Mouse (Mus musculus) cerebellum, adult 2 months (tissue): ENCODE results near the gene Nfatc4. TPM values are rescaled to one million over a fixed set of nuclear protein-coding genes. Genes with fewer than 3 reads are reported as not detected.

Source experiments
- DNase-seq, 2 experiments: peaks; one replicate each; pipeline ENCODE4 v3.0.0; 2021
- H3K27ac ChIP-seq: fragments of 200-500 bp; 2 replicates; pipeline ENCODE4 v1.5.1; 2012; ENCODE audit warnings: low read length, control low read depth, inconsistent platforms; ENCODE audit not compliant: insufficient read depth
- H3K27me3 ChIP-seq: fragments of 200-500 bp; 2 replicates; pipeline ENCODE4 v1.6.1; 2012; ENCODE audit warnings: inconsistent platforms, mild to moderate bottlenecking, low read length, moderate library complexity; ENCODE audit not compliant: control insufficient read depth, insufficient read depth
- H3K4me1 ChIP-seq: fragments of 200-500 bp; 2 replicates; pipeline ENCODE4 v1.6.1; 2011; ENCODE audit warnings: low read length; ENCODE audit not compliant: control insufficient read depth, insufficient read depth
- H3K4me3 ChIP-seq: fragments of 200-500 bp; replicated peaks from 2 replicates; pipeline ENCODE3; 2011; ENCODE audit warnings: mild to moderate bottlenecking, low read depth, low read length, control low read depth; ENCODE audit not compliant: insufficient read depth
- CTCF ChIP-seq: fragments of 200-500 bp; IDR thresholded peaks from 2 replicates; pipeline ENCODE4 v1.5.1; 2011; ENCODE audit warnings: low read depth, mild to moderate bottlenecking, control low read depth, low read length, moderate library complexity, borderline replicate concordance; ENCODE audit not compliant: insufficient read depth
- POLR2A ChIP-seq: fragments of 200-500 bp; IDR thresholded peaks from 2 replicates; pipeline ENCODE4 v1.6.1; 2011; ENCODE audit warnings: low read length, control low read depth, borderline replicate concordance; ENCODE audit not compliant: insufficient read depth
- WGBS: fragments of 180-500 bp; shearing (Covaris S2); methylation state at CpG from one replicate; pipeline ENCODE4 v1.1.7; 2018; 5-methylcytosine and 5-hydroxymethylcytosine counted together
- polyA plus RNA-seq: library from polyadenylated mRNA; depleted of rRNA; stranded (reverse); fragments of >200 nt; gene quantifications from 2 replicates; pipeline ENCODE4 v1.2.3, GENCODE M21; 2012; rRNA removed

Gene Nfatc4
- polyA plus RNA-seq = 1.5 and 1.7 TPM in 2 replicates

DNA sequence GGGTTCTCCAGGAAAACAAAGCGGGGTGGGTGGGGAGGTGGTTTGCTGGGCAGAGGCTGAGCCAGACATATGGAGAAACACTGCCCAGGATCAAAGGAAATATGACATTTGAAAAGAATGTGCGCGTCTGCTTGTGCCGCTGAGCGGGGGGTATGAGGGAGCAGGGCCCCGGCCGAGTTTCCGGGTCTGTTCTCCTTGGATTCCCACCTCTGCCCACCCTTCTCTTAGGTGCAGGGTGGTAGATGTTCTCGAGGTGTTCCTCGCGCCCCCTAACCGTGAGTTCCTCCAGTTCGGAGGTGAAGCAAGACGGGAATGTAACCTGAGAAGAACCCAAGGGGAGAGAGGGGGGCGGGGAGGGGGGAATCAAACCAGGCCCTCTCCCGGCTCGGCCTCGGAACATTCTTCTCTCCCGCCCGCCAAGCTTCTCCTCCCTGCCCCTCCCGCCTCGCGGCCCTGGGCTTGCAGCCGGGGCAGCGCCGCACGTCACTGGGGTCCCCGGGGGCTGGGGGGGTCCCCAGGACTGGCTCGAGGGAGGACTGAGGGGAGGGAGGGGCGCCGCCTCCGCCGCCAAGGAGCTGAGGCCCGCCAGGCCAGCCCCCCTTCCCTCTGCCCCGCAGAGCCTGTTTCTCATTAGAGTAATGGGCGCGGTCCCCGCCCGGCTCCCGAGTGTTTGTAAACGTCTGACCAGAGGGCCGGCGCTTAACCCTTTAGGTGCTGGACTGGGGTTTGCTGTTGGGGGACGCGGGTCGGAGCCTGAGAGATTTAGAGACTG is at the start of gene Nfatc4:
Gene Nfatc4 (plus strand): TSS at position 154 of the 772 bp plus-strand sequence.
- Histone ChIP-seq H3K4me1 (no peaks in the 10 kb centered on the region), H3K4me3 (peak within 1 kb of the TSS; percentile 33), H3K27ac (no peak within 1 kb of the TSS), H3K27me3 (peaks cover 3% of the 10 kb centered on the region; the same call in 1 of the 2 replicates)
- TF ChIP-seq CTCF (no peak), POLR2A (no peak)
- WGBS = 1% methylated on average over 39 of the region's 46 CpGs
- peak; percentile 24 to 31 for DNase-seq

DNA sequence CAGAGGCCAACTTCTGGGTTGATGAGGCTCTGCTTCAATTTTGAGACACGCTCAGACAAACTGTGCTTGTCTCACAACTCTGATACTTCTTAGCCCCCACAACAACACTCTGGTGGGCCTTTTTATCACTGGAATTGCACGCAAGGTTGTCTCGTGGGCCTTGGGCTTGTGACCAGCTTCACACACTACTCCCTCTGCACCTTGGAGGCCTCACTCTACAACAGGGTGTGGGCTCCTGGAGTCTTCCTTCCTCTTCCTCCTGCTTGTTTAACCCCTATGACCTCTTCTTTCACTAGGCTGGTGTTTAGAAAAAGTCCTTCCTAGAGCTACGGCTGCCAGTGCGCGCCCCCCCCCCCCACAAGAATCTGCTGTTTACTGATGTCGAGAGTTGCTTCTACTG is 46.2 kb upstream of the Nfatc4 start:
- Histone ChIP-seq H3K27me3 (no peaks in the 10 kb centered on the region), H3K4me1 (no peaks in the 10 kb centered on the region), H3K4me3 (no peak overlapping the region), H3K27ac (no peak overlapping the region)
- TF ChIP-seq POLR2A (no peak), CTCF (no peak)
- DNase-seq = peak in 1 of 2 experiments; percentile 3
- 81% methylated on average over 7 of the region's 7 CpGs for WGBS

DNA sequence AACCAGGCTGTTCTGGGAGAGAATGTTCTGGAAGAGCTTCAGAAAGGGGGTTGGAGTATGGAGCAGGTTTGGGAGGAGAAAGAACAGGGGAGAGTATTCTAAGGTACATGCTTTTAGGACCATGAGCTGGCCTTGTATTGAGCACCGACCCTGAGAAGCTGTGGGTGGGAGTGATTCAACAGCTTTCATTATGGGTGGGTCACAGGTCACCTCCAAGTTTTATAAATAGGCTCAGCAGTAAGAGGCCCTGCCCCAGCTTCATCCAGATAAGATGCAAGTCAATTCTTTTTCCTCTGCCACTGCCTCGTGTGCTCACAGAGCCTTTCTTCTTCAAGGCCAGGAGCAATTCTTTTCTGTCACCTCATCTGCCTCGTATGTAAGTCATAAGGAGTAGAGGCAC is 45.8 kb upstream of the Nfatc4 start:
- no peak overlapping the region for H3K4me3 ChIP-seq
- DNase-seq = no peak
- no peaks in the 10 kb centered on the region for H3K27me3 ChIP-seq
- no peak overlapping the region for H3K27ac ChIP-seq
- TF ChIP-seq CTCF = no peak
- 65% methylated on average over 3 of the region's 3 CpGs for WGBS
- H3K4me1 ChIP-seq = no peaks in the 10 kb centered on the region

DNA sequence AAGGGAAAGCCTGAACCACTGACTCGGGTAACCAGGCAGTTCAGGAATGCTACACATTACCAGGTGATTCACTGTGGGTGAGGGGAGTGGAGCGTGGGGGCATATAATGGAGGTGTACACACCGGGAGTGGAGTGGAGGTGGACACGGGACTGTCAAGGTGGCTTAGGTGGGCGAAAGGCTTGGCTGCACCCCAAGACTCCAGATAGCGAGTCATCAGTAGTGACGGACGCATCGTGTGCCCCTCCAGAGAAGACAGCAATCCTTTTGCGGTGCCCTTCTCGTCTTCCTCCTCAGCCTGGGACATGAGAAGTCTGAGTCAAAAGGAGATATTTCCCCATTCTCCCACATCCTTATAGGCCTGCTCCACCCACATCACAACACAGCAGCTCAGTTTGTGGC is 45.1 kb upstream of the Nfatc4 start:
- no peaks in the 10 kb centered on the region; the same call in 1 of the 2 replicates for H3K27me3 ChIP-seq
- no peak overlapping the region for H3K27ac ChIP-seq
- TF ChIP-seq CTCF = no peak
- peak in 1 of 2 experiments; percentile 1 for DNase-seq
- H3K4me3 ChIP-seq = no peak overlapping the region
- H3K4me1 ChIP-seq = no peaks in the 10 kb centered on the region
- 86% methylated on average over 11 of the region's 11 CpGs for WGBS

DNA sequence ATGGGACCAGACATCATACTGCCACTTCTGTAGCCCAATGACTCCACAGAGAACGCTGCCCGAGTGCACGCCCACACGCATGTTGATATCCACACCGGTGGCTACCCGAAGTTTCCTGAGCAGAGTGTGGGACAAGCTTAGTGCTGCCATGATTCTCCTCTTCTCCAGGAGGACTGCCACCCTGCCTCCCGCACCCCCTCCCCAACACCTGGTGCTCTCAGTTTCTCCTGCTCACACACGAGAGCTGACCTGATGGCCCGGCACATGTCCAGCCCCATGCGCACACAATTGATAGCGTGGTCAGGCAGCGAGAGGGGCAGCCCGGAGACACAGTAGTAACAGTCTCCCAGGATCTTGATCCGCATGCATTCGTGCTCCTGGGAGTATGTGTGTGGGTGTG is 44.3 kb upstream of the Nfatc4 start:
- Histone ChIP-seq H3K27ac (no peak overlapping the region), H3K4me3 (no peak overlapping the region), H3K4me1 (no peaks in the 10 kb centered on the region), H3K27me3 (no peaks in the 10 kb centered on the region; the same call in 1 of the 2 replicates)
- DNase-seq = peak in 1 of 2 experiments; percentile 3
- WGBS = 88% methylated on average over 15 of the region's 15 CpGs
- TF ChIP-seq POLR2A (no peak), CTCF (no peak)

DNA sequence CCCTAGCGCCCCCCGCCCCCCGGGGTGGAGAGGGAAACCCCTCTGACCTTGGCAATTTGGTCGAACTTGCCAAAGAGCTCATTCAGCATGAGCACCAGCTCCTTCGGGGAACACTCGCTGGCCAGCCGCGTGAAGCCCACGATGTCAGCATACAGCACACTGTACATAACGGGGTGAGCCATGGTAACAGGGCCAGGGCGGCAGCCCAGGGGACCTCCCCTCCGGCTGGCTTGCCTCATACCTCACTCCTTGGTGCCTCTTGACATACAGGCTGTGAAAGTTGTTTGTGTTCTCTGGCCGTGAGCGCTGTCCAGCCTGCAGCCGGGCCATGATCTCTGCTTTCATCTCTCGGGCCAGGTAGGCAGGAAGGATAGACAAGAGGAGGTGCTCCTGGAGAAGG is 43.3 kb upstream of the Nfatc4 start:
- Histone ChIP-seq H3K27ac (no peak overlapping the region), H3K4me1 (no peaks in the 10 kb centered on the region), H3K4me3 (no peak overlapping the region), H3K27me3 (no peaks in the 10 kb centered on the region; the same call in 1 of the 2 replicates)
- DNase-seq = peak in 1 of 2 experiments; percentile 4
- 62% methylated on average over 16 of the region's 16 CpGs for WGBS
- TF ChIP-seq CTCF (no peak), POLR2A (no peak)

DNA sequence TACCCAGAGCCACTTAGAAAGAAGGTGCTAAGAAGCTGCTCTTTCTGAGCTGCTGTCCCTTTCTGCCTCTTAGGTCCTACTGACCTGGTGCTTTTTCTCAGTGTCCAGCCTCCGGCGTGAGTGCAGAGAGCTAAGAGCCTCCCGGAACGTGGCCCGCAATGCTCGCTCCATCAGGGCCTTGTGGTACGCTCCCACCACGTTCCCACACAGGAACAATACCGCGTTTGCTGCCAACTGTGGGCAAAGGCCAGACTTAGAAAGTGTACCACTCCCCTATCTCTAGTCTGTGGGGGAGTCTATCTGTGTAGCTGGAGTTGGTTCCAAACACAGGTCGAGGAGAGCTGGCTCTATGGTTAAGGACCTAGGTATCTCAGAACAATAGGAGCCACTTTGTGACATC is 42.2 kb upstream of the Nfatc4 start:
- no peak overlapping the region for H3K27ac ChIP-seq
- H3K27me3 ChIP-seq = no peaks in the 10 kb centered on the region; the same call in 1 of the 2 replicates
- H3K4me1 ChIP-seq = no peaks in the 10 kb centered on the region
- peak in 1 of 2 experiments; percentile 9 for DNase-seq
- H3K4me3 ChIP-seq = no peak overlapping the region
- TF ChIP-seq POLR2A (no peak), CTCF (no peak)
- 77% methylated on average over 11 of the region's 11 CpGs for WGBS

DNA sequence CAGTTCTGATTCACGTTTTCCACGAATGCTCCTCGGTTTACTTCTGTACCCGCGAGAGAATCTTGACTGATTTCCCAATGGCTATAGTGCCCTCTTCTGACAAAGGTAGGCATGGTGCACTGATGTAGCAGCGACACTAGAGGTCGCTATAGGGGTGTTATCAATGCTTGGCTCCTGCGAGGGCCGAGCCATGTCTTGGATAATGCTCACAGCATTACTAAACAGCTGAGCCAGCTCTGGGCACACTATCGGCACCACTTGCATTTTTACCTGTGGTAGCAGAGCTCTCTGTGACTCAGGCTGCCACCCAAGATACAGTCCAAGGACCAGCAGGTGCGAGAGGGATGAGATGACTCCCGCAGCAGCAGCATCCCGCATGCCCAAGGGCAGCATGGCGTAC is 41.6 kb upstream of the Nfatc4 start:
- no peaks in the 10 kb centered on the region; the same call in 1 of the 2 replicates for H3K27me3 ChIP-seq
- 13% methylated on average over 14 of the region's 14 CpGs for WGBS
- H3K27ac ChIP-seq = no peak overlapping the region
- TF ChIP-seq POLR2A = no peak
- peak; percentile 93 for TF ChIP-seq CTCF
- DNase-seq = peak; percentile 60 to 71
- H3K4me3 ChIP-seq = peak overlapping the region; percentile 11
- H3K4me1 ChIP-seq = no peaks in the 10 kb centered on the region
